Mouse (Mus musculus) MEL (cell line): ENCODE measurements around the gene Gstm4.

Source experiments
- CHD1 ChIP-seq: IDR thresholded peaks from 2 replicates; pipeline ENCODE4 v1.6.1; 2012; ENCODE audit warnings: low read depth, mild to moderate bottlenecking, inconsistent platforms, low read length, improper control_type of control experiment
- CHD2 ChIP-seq: IDR thresholded peaks from 2 replicates; pipeline ENCODE4 v1.6.1; 2011; ENCODE audit warnings: low read length, improper control_type of control experiment
- CTCF ChIP-seq, 3 experiments: IDR thresholded peaks in 2 of 3; conservative IDR thresholded peaks in 1 of 3; 2 replicates each; pipeline ENCODE4 v1.5.1; 2011 to 2012; ENCODE audit warnings: low read length in 3 of 3, low read depth in 2 of 3, mild to moderate bottlenecking in 2 of 3, improper control_type of control experiment in 1 of 3, inconsistent platforms in 1 of 3, mixed read lengths in 1 of 3, moderate library complexity in 1 of 3; ENCODE audit not compliant: control insufficient read depth in 1 of 3, insufficient read depth in 1 of 3, poor library complexity in 1 of 3, severe bottlenecking in 1 of 3
- ELF1 ChIP-seq: IDR thresholded peaks from 2 replicates; pipeline ENCODE4 v1.6.1; 2014; ENCODE audit warnings: low read depth, mild to moderate bottlenecking, inconsistent platforms, low read length, improper control_type of control experiment, moderate library complexity
- EP300 ChIP-seq, 2 experiments: IDR thresholded peaks; 2 replicates each; pipeline ENCODE4 v1.6.1; 2011; ENCODE audit warnings: improper control_type of control experiment in 2 of 2, low read length in 2 of 2, low read depth in 1 of 2, mild to moderate bottlenecking in 1 of 2
- JUND ChIP-seq: IDR thresholded peaks from 2 replicates; pipeline ENCODE4 v1.6.1; 2011; ENCODE audit warnings: low read depth, mild to moderate bottlenecking, improper control_type of control experiment, low read length
- MXI1 ChIP-seq: IDR thresholded peaks from 2 replicates; pipeline ENCODE4 v1.6.1; 2011; ENCODE audit warnings: mild to moderate bottlenecking, low read depth, low read length, improper control_type of control experiment
- MYB ChIP-seq: IDR thresholded peaks from 2 replicates; pipeline ENCODE4 v1.6.1; 2011; ENCODE audit warnings: mild to moderate bottlenecking, low read depth, low read length, improper control_type of control experiment
- POLR2A ChIP-seq, 2 experiments: IDR thresholded peaks; 2 replicates each; pipeline ENCODE4 v1.6.1; 2011 to 2012; ENCODE audit warnings: low read length in 2 of 2, mild to moderate bottlenecking in 2 of 2, control low read depth in 1 of 2, improper control_type of control experiment in 1 of 2, low read depth in 1 of 2, moderate library complexity in 1 of 2; ENCODE audit not compliant: control insufficient read depth in 1 of 2, insufficient read depth in 1 of 2, poor library complexity in 1 of 2
- POLR2AphosphoS5 ChIP-seq: IDR thresholded peaks from 2 replicates; pipeline ENCODE4 v1.6.1; 2012; ENCODE audit warnings: low read depth, borderline replicate concordance, mild to moderate bottlenecking, inconsistent platforms, low read length, moderate library complexity, mixed read lengths
- TCF12 ChIP-seq: IDR thresholded peaks from 2 replicates; pipeline ENCODE4 v1.6.1; 2014; ENCODE audit warnings: low read depth, mild to moderate bottlenecking, inconsistent platforms, low read length, improper control_type of control experiment, moderate library complexity
- ZMIZ1 ChIP-seq: IDR thresholded peaks from 2 replicates; pipeline ENCODE4 v1.6.1; 2012; ENCODE audit warnings: low read depth, mild to moderate bottlenecking, inconsistent platforms, low read length, improper control_type of control experiment, moderate library complexity

GRCm38 (mm10) chr3:108011558-108011957 is 33.1 kb downstream of the Gstm4 start:
- TF ChIP-seq MXI1 (no peak), EP300 (IDR thresholded peaks at IDR 0.05; ENCODE audit: low read depth in 1 of 2, low read length in 2 of 2) (no peak), POLR2A (IDR thresholded peaks at IDR 0.05; ENCODE audit: control insufficient read depth in 1 of 2, insufficient read depth in 1 of 2, low read depth in 1 of 2, low read length in 2 of 2, poor library complexity in 1 of 2) (no peak), ZMIZ1 (no peak), CTCF (IDR thresholded peaks at IDR 0.05 in 2 of 3, conservative IDR thresholded peaks at IDR 0.05 in 1 of 3; ENCODE audit: control insufficient read depth in 1 of 3, insufficient read depth in 1 of 3, low read depth in 2 of 3, low read length in 3 of 3, poor library complexity in 1 of 3, severe bottlenecking in 1 of 3) (no peak), TCF12 (no peak), ELF1 (no peak), MYB (no peak), CHD2 (no peak), JUND (no peak), CHD1 (no peak), POLR2AphosphoS5 (no peak)
